Mouse (Mus musculus): ENCODE results near the gene Nrxn1. TPM values are rescaled to one million over a fixed set of nuclear protein-coding genes. Genes with fewer than 3 reads are reported as not detected.

Nrxn1 gene
- polyA plus RNA-seq, 1 experiment: 2.4 TPM

DNA sequence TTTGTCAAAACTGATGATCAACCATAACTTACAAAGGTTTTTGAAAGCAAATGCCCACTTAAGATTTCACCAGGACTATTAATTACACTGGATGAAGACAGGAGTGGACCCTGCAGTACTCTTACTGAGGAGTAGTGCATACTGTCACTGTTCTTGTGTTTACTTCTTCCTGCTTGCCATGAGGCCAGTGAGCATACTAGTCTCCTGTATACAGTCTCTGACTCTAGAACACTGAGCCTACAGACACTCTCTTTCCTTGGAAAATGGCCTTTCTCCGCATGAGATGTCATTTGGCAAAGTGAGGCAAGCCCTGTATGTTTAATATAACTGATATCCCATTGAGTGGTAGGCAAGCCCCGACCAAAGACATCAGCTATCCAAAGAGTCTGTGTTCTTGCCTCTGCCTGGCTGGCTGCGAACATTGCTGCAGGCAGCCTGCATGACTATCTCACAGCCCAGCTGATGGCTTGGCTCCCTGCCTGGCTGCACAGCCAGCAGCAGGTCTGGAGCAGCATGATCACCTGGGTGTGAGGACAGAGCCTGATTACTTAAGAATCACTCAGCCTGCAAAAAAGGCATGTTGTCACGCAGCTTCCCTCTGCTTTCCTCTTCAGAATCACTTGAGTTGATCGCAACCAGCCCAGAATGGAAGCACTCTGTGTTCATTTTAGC lies 1085.3 kb downstream of the Nrxn1 start:
- WGBS: 46% methylated on average over 5 of the region's 5 CpGs
- DNase-seq: no peak
- TF ChIP-seq CTCF (IDR thresholded peaks at IDR 0.05; ENCODE audit: insufficient read depth, low read length) (no peak), POLR2A (IDR thresholded peaks at IDR 0.05; ENCODE audit: borderline replicate concordance, extremely low read depth, low read depth, low read length) (no peak)
- no peaks in the 10 kb centered on the region for H3K4me1 ChIP-seq (ENCODE audit: control insufficient read depth, insufficient read depth, low read length)
- H3K4me3 ChIP-seq (replicated peaks; ENCODE audit: extremely low read depth, low read depth, low read length): no peak overlapping the region

DNA sequence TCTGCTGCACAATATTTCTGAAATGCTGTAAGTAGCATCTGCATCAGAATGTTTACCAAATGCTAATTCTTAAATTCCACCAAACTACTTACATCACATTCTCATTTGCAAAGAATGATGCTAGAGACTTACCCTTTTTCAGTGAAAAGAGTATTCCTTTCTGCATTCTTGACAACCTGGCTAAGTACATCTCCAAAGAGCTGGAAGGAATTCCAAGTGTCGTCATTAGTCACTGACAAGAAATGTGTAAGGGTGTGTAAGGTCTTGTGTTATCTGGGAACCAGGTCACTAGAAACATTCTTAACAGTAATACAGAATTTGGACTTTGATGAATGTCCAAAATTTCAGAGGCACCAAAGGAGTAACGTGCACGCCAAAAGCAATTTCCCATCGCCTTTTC lies 1102.2 kb downstream of the Nrxn1 start:
- 58% methylated on average over 4 of the region's 4 CpGs for WGBS
- Histone ChIP-seq H3K4me1 (ENCODE audit: control insufficient read depth, insufficient read depth, low read length) (no peaks in the 10 kb centered on the region), H3K4me3 (replicated peaks; ENCODE audit: extremely low read depth, low read depth, low read length) (no peak overlapping the region)
- no peak for DNase-seq
- TF ChIP-seq CTCF (IDR thresholded peaks at IDR 0.05; ENCODE audit: insufficient read depth, low read length) (no peak), POLR2A (IDR thresholded peaks at IDR 0.05; ENCODE audit: borderline replicate concordance, extremely low read depth, low read depth, low read length) (no peak)
